Mouse (Mus musculus) small intestine, adult 2 months (tissue): ENCODE measurements around the gene Plekhg2.

Experiments
- CTCF ChIP-seq: fragments of 200-500 bp; IDR thresholded peaks from 2 replicates; pipeline ENCODE4 v1.5.1; 2012; ENCODE audit warnings: low read depth, mild to moderate bottlenecking, control low read depth, inconsistent platforms, low read length, moderate library complexity, mixed read lengths; ENCODE audit not compliant: insufficient replicate concordance, insufficient read length; ENCODE audit errors: extremely low read depth
- POLR2A ChIP-seq: fragments of 200-500 bp; IDR thresholded peaks from 2 replicates; pipeline ENCODE4 v1.6.1; 2012; ENCODE audit warnings: low read depth, mild to moderate bottlenecking, control low read depth, inconsistent platforms, low read length, moderate library complexity

DNA sequence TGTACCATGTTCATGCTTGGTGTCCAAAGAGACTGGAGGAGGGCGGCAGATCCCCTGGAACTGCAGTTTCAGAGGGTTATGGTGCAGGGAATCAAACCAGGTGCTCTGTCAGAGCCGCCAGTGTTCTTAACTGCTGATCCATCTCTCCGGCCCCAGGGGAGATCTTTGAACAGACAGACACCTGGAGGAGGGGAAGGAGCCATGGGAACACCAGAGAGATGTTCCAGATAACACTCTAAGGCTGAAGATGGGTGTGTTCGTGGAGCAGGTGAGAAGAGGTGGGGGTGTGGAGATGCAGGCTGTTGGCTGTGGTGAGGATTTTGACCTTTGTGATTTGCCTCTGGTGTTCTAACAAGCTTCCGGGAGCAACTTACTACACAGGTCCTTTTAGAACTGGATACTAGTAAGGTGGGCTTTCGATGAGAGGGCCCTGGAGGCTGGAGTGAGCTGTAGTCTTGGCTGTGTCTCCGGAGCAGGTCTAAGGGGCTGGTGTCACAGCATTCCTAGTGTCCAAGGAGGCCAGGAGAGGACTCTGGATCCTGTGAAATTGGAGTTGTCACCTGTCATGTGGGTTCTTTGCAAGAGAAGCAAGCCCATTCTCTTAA is 1.6 kb upstream of the Plekhg2 start:
- TF ChIP-seq CTCF (no peak), POLR2A (0 out of 2 replicates have a peak, but pooled peaks have one; percentile 26)
